Mouse (Mus musculus) natural killer cell, adult 2 months (primary cell): ENCODE data around the gene Snrk.
A peak's percentile ranks its signal among the peaks of the same experiment; 100 is the strongest.

Experiments
- DNase-seq, 2 experiments: peaks; one replicate each; pipeline ENCODE4 v3.0.0; 2022; ENCODE audit warnings: low spot score in 2 of 2

Snrk gene

GRCm38 (mm10) chr9:122117112-122117616, at the start of gene Snrk:
Gene Snrk, plus strand, starts transcription at chr9:122117266.
- peak; percentile 80 to 84 for DNase-seq

- no peak for DNase-seq
These were observed 49.4 kb upstream of the Snrk start for GRCm38 (mm10) chr9:122067654-122068053.

GRCm38 (mm10) chr9:122069560-122070174, 47.4 kb upstream of the Snrk start:
- DNase-seq: no peak

GRCm38 (mm10) chr9:122073980-122074379, 43.1 kb upstream of the Snrk start:
- DNase-seq: no peak

- no peak for DNase-seq
These were observed 42.5 kb upstream of the Snrk start for GRCm38 (mm10) chr9:122074575-122074974.

GRCm38 (mm10) chr9:122078456-122078855, 38.6 kb upstream of the Snrk start:
- DNase-seq: no peak

- no peak for DNase-seq
These were observed 33.4 kb upstream of the Snrk start for GRCm38 (mm10) chr9:122083698-122084097.

- DNase-seq: no peak
These were observed 32.9 kb upstream of the Snrk start for GRCm38 (mm10) chr9:122084175-122084574.

GRCm38 (mm10) chr9:122084636-122085035, 32.4 kb upstream of the Snrk start:
- DNase-seq: no peak

- no peak for DNase-seq
These were observed 32.0 kb upstream of the Snrk start for GRCm38 (mm10) chr9:122085055-122085454.

- no peak for DNase-seq
These were observed 31.4 kb upstream of the Snrk start for GRCm38 (mm10) chr9:122085550-122086205.

- no peak for DNase-seq
These were observed 30.0 kb upstream of the Snrk start for GRCm38 (mm10) chr9:122087086-122087485.

GRCm38 (mm10) chr9:122091171-122091570, 25.9 kb upstream of the Snrk start:
- no peak for DNase-seq

- DNase-seq: no peak
These were observed 25.3 kb upstream of the Snrk start for GRCm38 (mm10) chr9:122091782-122092228.

- no peak for DNase-seq
These were observed 22.9 kb upstream of the Snrk start for GRCm38 (mm10) chr9:122094171-122094570.

- no peak for DNase-seq
These were observed 20.1 kb upstream of the Snrk start for GRCm38 (mm10) chr9:122096822-122097511.

- no peak for DNase-seq
These were observed 19.5 kb upstream of the Snrk start for GRCm38 (mm10) chr9:122097535-122097934.

- DNase-seq: no peak
These were observed 16.4 kb upstream of the Snrk start for GRCm38 (mm10) chr9:122100584-122101127.

GRCm38 (mm10) chr9:122101196-122101595, 15.9 kb upstream of the Snrk start:
- no peak for DNase-seq

- no peak for DNase-seq
These were observed 13.3 kb upstream of the Snrk start for GRCm38 (mm10) chr9:122103550-122104284.

- no peak for DNase-seq
These were observed 12.7 kb upstream of the Snrk start for GRCm38 (mm10) chr9:122104285-122104829.
